Mouse (Mus musculus) kidney, embryonic 15.5 days (tissue): ENCODE measurements around the gene Snf8. TPM values are rescaled to one million over a fixed set of nuclear protein-coding genes. Genes with fewer than 3 reads are reported as not detected.
A peak's percentile ranks its signal among the peaks of the same experiment; 100 is the strongest.

Experiments
- ATAC-seq: fragments of 200-750 bp; cut with Nextera tagmentation; replicated peaks from 2 replicates; pipeline ENCODE4 v1.8.0; 2017; ENCODE audit warnings: moderate TSS enrichment; ENCODE audit not compliant: low FRiP score
- H3K27ac ChIP-seq: fragments of 300-500 bp; sonication (generic); 2 replicates; pipeline ENCODE4 v1.5.1; 2015; ENCODE audit warnings: mild to moderate bottlenecking, inconsistent platforms
- H3K27me3 ChIP-seq: fragments of 300-500 bp; sonication (generic); 2 replicates; pipeline ENCODE4 v1.6.1; 2015; ENCODE audit warnings: inconsistent platforms
- H3K36me3 ChIP-seq: fragments of 300-500 bp; sonication (generic); 2 replicates; pipeline ENCODE4 v1.6.1; 2015; ENCODE audit warnings: inconsistent platforms
- H3K4me1 ChIP-seq: fragments of 300-500 bp; sonication (generic); 2 replicates; pipeline ENCODE4 v1.6.1; 2015; ENCODE audit warnings: inconsistent platforms
- H3K4me2 ChIP-seq: fragments of 300-500 bp; sonication (generic); 2 replicates; pipeline ENCODE4 v1.6.1; 2015; ENCODE audit warnings: moderate library complexity, mild to moderate bottlenecking, inconsistent platforms
- H3K4me3 ChIP-seq: fragments of 300-500 bp; sonication (generic); replicated peaks from 2 replicates; pipeline ENCODE4 v1.5.1; 2015; ENCODE audit warnings: mild to moderate bottlenecking, inconsistent platforms
- H3K9ac ChIP-seq: fragments of 300-500 bp; sonication (generic); 2 replicates; pipeline ENCODE4 v1.6.1; 2015; ENCODE audit warnings: mild to moderate bottlenecking, inconsistent platforms
- H3K9me3 ChIP-seq: fragments of 300-500 bp; sonication (generic); replicated peaks from 2 replicates; pipeline ENCODE4 v1.6.1; 2016; ENCODE audit warnings: inconsistent platforms
- WGBS: fragments of 180-500 bp; shearing (Covaris S2); methylation state at CpG from one replicate; pipeline ENCODE4 v1.1.7; 2015; ENCODE audit warnings: mixed read lengths; 5-methylcytosine and 5-hydroxymethylcytosine counted together
- polyA plus RNA-seq: library from polyadenylated mRNA; unstranded; fragments of >200 nt; fragmentation: Nextera tagmentation; extraction: Ambion mirVana; gene quantifications from 2 replicates; pipeline ENCODE4 v1.2.1, GENCODE M21; 2015

Gene Snf8
- 98.3 and 99.0 TPM in 2 replicates for polyA plus RNA-seq

GRCm38 (mm10) chr11:96034596-96035052, at the start of gene Snf8:
Gene Snf8 (plus strand): TSS chr11:96034885.
- WGBS: under 1% methylated on average over 29 of the region's 29 CpGs

DNA sequence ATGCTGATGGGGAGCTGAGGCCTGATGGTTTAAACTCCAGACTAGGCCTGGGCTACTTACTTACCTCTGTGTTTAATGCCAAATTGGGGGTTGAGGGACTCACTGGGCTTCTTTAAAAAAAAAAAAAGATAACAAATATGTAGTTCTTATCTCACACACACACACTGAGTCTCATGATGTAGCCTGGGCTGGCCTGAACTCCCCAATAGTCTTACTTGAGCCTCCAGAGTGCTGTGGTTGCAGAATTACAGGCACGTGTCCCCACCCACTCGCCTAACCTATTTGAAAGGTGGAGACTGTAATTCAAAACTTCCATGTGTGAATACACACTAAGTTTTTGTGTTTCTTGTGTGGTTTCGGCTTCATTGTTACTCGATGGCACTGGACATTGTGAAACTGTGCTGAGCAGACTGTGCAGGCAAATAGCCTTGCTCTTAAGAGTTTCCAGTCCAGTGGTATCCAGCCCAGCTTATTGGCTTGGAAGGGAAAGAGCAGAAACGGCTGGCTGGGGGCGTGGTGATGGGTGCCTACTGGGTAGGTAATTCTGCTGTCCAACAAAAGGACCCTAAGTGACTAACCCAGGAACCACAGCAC, 46.7 kb upstream of the Snf8 start:
- Histone ChIP-seq H3K27ac (peak overlapping the region; percentile 97), H3K9ac (no peak overlapping the region), H3K27me3 (no peaks in the 10 kb centered on the region), H3K4me1 (peaks cover 69% of the 10 kb centered on the region), H3K4me3 (no peak overlapping the region), H3K9me3 (no peaks in the 10 kb centered on the region), H3K4me2 (0 out of 2 replicates have a peak overlapping the region, but pooled peaks have one; percentile 73), H3K36me3 (peaks cover 3% of the 10 kb centered on the region)
- no peak for ATAC-seq
- 64% methylated on average over 6 of the region's 6 CpGs for WGBS

More at GRCm38 (mm10) chr11:96034596-96035052, at the start of gene Snf8:
- Histone ChIP-seq H3K9ac (peak within 1 kb of the TSS; percentile 51), H3K36me3 (peaks cover 28% of the 10 kb centered on the region), H3K9me3 (no peaks in the 10 kb centered on the region), H3K4me2 (peak within 1 kb of the TSS; percentile 86), H3K27ac (peak within 1 kb of the TSS; percentile 72), H3K4me1 (peaks cover 16% of the 10 kb centered on the region), H3K27me3 (0 out of 2 replicates have a peak, but pooled peaks cover 3% of the 10 kb centered on the region), H3K4me3 (peak within 1 kb of the TSS; percentile 64)
- peak; percentile 74 for ATAC-seq

DNA sequence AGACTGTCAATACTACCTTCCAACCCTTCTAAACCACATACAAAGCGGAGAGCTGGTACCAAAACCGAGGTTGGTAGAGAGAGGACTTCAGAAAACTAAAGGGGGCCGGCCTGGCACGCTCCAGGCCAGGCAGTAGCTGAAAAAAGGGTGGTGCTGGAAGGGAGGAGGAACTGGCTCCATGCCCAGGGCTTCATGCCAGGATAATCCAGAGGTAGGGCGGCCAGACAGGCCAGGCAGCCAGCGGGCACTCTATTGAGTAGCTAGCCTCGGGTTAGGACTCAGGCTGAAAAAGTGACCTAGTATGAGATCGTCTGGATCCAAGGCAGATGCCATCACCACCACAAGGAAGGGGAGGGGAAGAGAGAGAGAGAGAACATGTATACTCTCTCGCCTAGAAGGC, 46.2 kb upstream of the Snf8 start:
- Histone ChIP-seq H3K36me3 (peaks cover 3% of the 10 kb centered on the region), H3K27me3 (no peaks in the 10 kb centered on the region), H3K4me3 (no peak overlapping the region), H3K9ac (0 out of 2 replicates have a peak overlapping the region, but pooled peaks have one; percentile 22), H3K4me1 (peaks cover 69% of the 10 kb centered on the region), H3K9me3 (no peaks in the 10 kb centered on the region), H3K4me2 (peak overlapping the region; percentile 73; the same call in 1 of the 2 replicates), H3K27ac (peak overlapping the region; percentile 97)
- ATAC-seq: no peak
- WGBS: 46% methylated on average over 9 of the region's 9 CpGs

DNA sequence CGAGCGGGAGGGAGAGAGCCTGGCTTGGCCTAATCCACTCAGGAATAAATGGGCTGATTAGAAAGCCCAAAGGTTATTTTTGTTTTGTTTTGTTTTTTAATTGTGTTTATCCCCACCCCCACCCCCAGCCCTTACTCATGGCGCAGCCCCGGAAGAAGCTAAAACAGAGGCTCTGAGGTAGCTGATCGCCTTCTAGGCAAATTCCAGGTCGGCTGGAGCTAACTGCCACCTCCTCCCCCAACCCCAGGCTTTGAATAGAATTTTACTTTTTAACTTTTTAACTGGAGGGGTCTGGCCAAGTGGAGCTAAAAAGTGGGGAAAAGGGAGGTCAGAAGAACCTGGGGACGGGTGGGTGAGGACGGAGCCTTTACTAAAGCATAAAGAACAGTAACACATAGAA, 44.8 kb upstream of the Snf8 start:
- ATAC-seq: no peak
- 40% methylated on average over 8 of the region's 8 CpGs for WGBS
- H3K9me3 ChIP-seq: no peaks in the 10 kb centered on the region
- H3K36me3 ChIP-seq: peaks cover 14% of the 10 kb centered on the region
- H3K4me1 ChIP-seq: peaks cover 69% of the 10 kb centered on the region
- H3K4me2 ChIP-seq: peak overlapping the region; percentile 73
- peak overlapping the region; percentile 53 for H3K9ac ChIP-seq
- H3K27ac ChIP-seq: peak overlapping the region; percentile 97
- no peaks in the 10 kb centered on the region for H3K27me3 ChIP-seq
- H3K4me3 ChIP-seq: peak overlapping the region; percentile 9

DNA sequence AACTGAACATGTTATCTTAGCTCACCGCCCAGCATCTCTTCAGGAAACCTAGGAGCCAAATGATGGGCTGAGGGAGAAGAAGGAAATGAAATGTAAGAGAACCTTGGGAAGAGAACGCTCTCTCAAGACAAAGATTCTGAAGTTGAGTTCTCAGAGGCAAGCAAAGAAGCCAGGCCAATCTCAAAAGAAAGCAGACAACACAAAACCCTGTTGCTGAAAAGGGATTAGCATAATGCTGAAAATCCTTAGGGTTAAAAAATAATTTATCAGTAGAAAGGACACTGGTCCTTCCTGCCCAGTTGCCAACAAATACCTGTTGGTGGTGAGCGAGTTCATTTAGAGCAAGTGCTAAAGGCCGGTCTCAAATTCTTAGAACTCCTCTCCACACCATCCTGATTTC, 44.3 kb upstream of the Snf8 start:
- Histone ChIP-seq H3K36me3 (peaks cover 19% of the 10 kb centered on the region), H3K9ac (peak overlapping the region; percentile 53; the same call in 1 of the 2 replicates), H3K27me3 (no peaks in the 10 kb centered on the region), H3K4me2 (peak overlapping the region; percentile 73), H3K4me3 (peak overlapping the region; percentile 45), H3K9me3 (no peaks in the 10 kb centered on the region), H3K4me1 (peaks cover 69% of the 10 kb centered on the region), H3K27ac (peak overlapping the region; percentile 97)
- 36% methylated on average over 4 of the region's 4 CpGs for WGBS
- no peak for ATAC-seq

- Histone ChIP-seq H3K9ac (peak overlapping the region; percentile 53; the same call in 1 of the 2 replicates), H3K27ac (peak overlapping the region; percentile 97), H3K27me3 (no peaks in the 10 kb centered on the region), H3K36me3 (peaks cover 25% of the 10 kb centered on the region), H3K9me3 (no peaks in the 10 kb centered on the region), H3K4me1 (peaks cover 69% of the 10 kb centered on the region), H3K4me2 (peak overlapping the region; percentile 73), H3K4me3 (peak overlapping the region; percentile 45)
- 11% methylated on average over 34 of the region's 49 CpGs for WGBS
- peak; percentile 91 for ATAC-seq
Observed at GRCm38 (mm10) chr11:95990886-95991708, 43.6 kb upstream of the Snf8 start.

DNA sequence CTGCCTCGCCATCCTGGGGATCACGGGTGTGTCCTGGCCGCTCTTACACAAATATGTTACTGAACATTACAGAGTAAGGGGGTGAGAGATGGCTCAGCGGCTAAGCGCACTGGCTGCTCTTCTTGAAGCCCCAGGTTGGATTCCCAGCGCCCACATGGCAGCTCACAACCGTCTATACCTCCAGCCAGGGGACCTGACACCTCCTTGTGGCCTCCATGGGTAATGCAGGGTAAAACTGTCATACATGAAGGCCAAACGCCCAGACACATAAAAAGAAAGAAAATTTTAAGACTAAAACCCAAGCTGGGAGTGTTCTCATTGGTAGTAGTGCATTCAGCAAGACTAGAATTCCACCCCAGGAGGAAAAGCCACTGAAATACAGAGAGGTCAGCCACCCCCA, 40.5 kb upstream of the Snf8 start:
- Histone ChIP-seq H3K9me3 (no peaks in the 10 kb centered on the region), H3K27ac (peak overlapping the region; percentile 97; the same call in 1 of the 2 replicates), H3K9ac (0 out of 2 replicates have a peak overlapping the region, but pooled peaks have one; percentile 8), H3K4me2 (no peak overlapping the region), H3K36me3 (peaks cover 40% of the 10 kb centered on the region), H3K27me3 (no peaks in the 10 kb centered on the region), H3K4me3 (no peak overlapping the region), H3K4me1 (peaks cover 67% of the 10 kb centered on the region)
- ATAC-seq: no peak
- 96% methylated on average over 8 of the region's 8 CpGs for WGBS

GRCm38 (mm10) chr11:96003100-96003900, 31.4 kb upstream of the Snf8 start:
- Histone ChIP-seq H3K9ac (peak overlapping the region; percentile 97), H3K36me3 (peaks cover 14% of the 10 kb centered on the region; the same call in 1 of the 2 replicates), H3K4me1 (peaks cover 59% of the 10 kb centered on the region), H3K4me2 (peak overlapping the region; percentile 99), H3K9me3 (no peaks in the 10 kb centered on the region), H3K27me3 (no peaks in the 10 kb centered on the region), H3K4me3 (peak overlapping the region; percentile 92), H3K27ac (peak overlapping the region; percentile 96)
- no peak for ATAC-seq
- 3% methylated on average over 12 of the region's 12 CpGs for WGBS

DNA sequence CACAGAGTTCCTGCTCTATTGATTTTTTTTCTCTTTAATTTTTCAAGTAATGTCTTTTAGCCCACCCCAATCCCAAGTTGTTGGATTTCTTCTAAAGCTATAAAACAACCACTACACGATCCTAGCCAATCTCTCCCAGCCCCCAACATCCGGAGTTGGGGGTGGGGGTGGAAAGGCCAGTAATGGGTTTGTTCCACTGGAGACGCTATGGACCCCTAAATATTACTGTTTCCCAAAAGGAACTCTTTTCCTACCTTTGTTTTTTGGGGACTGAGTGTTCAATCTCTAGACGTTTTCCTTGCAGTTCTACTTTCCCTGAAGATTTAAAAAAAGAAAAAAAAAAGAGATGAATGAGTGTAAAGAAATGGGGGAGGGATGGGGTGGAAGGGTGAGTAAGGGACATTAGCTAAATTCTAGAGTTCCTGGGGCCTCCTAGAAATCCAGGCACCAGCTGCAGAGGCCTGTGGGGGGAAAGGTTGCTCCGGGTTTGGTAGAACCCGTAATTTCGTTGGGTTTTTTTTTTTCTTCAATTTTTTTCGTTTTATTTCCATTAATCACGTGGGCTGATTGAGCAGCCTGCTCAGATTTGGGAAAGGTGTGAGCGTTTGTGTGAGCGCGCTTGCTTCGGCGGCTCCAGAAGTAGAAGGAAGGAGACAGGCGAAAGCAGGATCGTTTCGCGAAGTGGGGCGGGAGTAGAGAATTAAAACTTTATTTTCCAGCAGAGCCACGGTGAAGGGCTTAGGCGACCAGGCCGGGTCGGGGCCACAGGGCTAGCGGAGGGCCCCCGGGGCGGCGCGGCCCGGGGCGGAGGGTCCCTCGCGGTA, 30.5 kb upstream of the Snf8 start:
- Histone ChIP-seq H3K4me1 (peaks cover 54% of the 10 kb centered on the region), H3K27me3 (no peaks in the 10 kb centered on the region), H3K4me2 (peak overlapping the region; percentile 99), H3K9me3 (no peaks in the 10 kb centered on the region), H3K9ac (peak overlapping the region; percentile 97), H3K4me3 (peak overlapping the region; percentile 92), H3K27ac (peak overlapping the region; percentile 96), H3K36me3 (peaks cover 9% of the 10 kb centered on the region; the same call in 1 of the 2 replicates)
- WGBS: 1% methylated on average over 32 of the region's 32 CpGs
- 0 out of 2 replicates have a peak, but pooled peaks have one; percentile 22 for ATAC-seq

GRCm38 (mm10) chr11:96004793-96005402, 29.8 kb upstream of the Snf8 start:
- peak overlapping the region; percentile 92 for H3K4me3 ChIP-seq
- under 1% methylated on average over 57 of the region's 57 CpGs for WGBS
- ATAC-seq: peak; percentile 48; the same call in 1 of the 2 replicates
- peaks cover 49% of the 10 kb centered on the region for H3K4me1 ChIP-seq
- no peaks in the 10 kb centered on the region for H3K9me3 ChIP-seq
- no peaks in the 10 kb centered on the region for H3K27me3 ChIP-seq
- peak overlapping the region; percentile 96 for H3K27ac ChIP-seq
- H3K4me2 ChIP-seq: peak overlapping the region; percentile 99
- peak overlapping the region; percentile 97 for H3K9ac ChIP-seq
- H3K36me3 ChIP-seq: 0 out of 2 replicates have a peak, but pooled peaks cover 3% of the 10 kb centered on the region
